Mouse (Mus musculus): ENCODE results near the gene Adgrb3. TPM values are rescaled to one million over a fixed set of nuclear protein-coding genes. Genes with fewer than 3 reads are reported as not detected.

The Adgrb3 gene
- polyA plus RNA-seq, 1 experiment from 2014 or later: not detected

DNA sequence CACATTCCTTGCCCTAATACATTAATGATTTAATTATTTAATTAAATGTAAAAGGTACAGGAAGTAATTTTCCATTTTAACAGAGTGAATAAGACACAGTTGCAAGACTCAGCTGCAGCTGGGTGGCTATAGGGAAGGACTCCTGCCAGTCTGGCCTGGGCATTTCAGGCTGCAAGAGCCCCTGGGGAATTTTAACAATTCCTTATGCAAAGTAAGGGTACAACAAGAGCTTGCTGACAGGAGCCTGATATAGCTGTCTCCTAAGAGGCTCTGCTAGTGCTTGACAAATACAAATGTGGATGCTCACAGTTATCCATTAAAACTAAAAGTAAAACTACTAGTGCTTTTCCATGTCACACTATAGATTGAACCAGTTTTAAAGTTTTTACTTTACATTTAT is 410.1 kb downstream of the Adgrb3 start:
- POLR2A ChIA-PET: no interaction called here
- in situ Hi-C loops (cut with MboI; ENCODE audit: low pct_unique_long_range_greater_than_20kb): no loop called here
- no peak for TF ChIP-seq CTCF (IDR thresholded peaks at IDR 0.05)
- H3K27me3 ChIP-seq: no peaks in the 10 kb centered on the region
- CTCF ChIA-PET: no interaction called here
- DNase-seq (ENCODE audit: low read depth, low spot score) (no peak), ATAC-seq (no peak)

DNA sequence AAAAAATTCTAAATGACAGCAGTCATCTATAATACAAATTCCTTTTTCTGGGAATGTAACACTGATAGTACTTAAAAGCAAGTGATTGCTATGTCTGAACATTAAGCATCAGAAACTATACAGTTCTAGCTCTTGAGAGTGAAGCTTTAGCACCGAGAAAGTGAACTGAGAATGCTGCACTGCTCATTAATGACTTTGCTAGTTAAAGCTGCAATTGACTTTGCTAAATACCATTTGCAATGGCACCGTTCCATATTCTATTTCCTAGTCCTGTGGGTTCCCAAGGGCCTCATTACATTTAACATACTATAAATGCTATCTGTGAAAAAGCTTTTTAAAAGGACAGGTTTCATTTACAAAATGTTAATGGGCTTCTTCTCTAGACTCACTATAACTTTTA is 414.4 kb downstream of the Adgrb3 start:
- no peak for ATAC-seq
- DNase-seq (ENCODE audit: low read depth, low spot score): no peak
- in situ Hi-C loops (cut with MboI; ENCODE audit: low pct_unique_long_range_greater_than_20kb): no loop called here
- ChIA-PET POLR2A (no interaction called here), CTCF (interaction anchor here (1.0 to 1.2 kb wide), 2 partner anchors 12 kb away, joined by 3 to 6 read pairs; no protein-coding TSS in a partner anchor)
- H3K27me3 ChIP-seq: no peaks in the 10 kb centered on the region
- no peak for TF ChIP-seq CTCF (IDR thresholded peaks at IDR 0.05)

DNA sequence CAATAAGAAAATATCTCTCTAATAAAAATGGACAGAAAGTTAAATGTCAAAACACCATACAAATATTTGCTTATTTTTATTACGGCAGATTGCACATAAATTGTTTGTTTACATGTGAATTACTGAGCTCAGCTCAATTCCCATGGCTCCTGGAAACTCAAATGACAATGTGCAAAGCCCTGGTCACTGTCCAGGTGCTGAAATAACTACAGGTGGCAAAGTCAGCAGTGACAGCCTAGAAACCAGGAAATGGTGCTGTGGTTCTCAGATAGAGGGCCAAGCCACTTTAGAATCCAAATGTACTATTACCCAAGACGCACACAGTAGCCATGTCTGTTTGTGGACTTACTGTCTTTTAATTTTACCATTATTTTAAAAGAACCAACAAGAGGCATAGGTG is 465.3 kb downstream of the Adgrb3 start:
- ATAC-seq (no peak), DNase-seq (ENCODE audit: low read depth, low spot score) (no peak)
- ChIA-PET POLR2A (no interaction called here), CTCF (no interaction called here)
- no peaks in the 10 kb centered on the region for H3K27me3 ChIP-seq
- TF ChIP-seq CTCF (IDR thresholded peaks at IDR 0.05): no peak
- in situ Hi-C loops (cut with MboI; ENCODE audit: low pct_unique_long_range_greater_than_20kb): no loop called here

DNA sequence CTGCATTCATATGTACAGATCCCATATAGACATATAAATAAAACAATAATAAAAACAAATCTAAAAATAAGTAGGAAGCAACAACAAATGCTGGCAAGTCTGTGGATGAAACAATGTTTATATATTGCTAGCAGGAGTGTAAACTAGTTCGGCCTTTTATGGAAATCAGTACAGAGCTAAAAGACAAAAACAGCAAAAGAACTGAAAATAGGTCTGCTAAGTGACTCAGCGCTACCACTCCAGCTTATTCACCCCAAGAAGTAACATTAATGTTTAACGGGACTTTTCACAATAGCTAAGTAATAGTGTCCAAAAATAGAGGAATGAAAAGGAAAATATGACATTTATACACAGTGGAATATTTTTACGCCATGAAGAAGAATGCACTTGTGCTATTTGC is 471.0 kb downstream of the Adgrb3 start:
- in situ Hi-C loops (cut with MboI; ENCODE audit: low pct_unique_long_range_greater_than_20kb): no loop called here
- CTCF ChIA-PET: no interaction called here
- ATAC-seq (no peak), DNase-seq (ENCODE audit: low read depth, low spot score) (no peak)
- H3K27me3 ChIP-seq: no peaks in the 10 kb centered on the region
- no peak for TF ChIP-seq CTCF (IDR thresholded peaks at IDR 0.05)
- POLR2A ChIA-PET: no interaction called here

DNA sequence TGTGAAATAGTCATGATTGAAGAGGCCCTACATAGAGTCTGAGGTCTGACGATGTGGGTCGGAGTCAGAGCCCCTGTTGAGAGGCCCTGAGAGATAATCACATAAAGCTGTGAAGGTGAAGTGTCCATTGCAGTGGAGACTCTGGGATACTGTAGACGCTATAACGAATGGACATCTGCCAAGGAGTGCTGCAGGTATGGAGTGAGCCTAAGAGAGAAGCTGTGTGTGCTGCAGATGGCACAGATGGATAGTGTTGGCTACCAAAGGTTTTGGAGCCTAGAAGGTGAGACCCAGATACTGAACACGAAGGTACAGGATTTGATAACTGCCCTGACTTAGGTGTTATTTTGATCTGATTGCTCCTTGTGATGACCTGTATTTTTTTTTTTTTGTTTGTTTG is 474.0 kb downstream of the Adgrb3 start:
- ATAC-seq (no peak), DNase-seq (ENCODE audit: low read depth, low spot score) (no peak)
- in situ Hi-C loops (cut with MboI; ENCODE audit: low pct_unique_long_range_greater_than_20kb): no loop called here
- CTCF ChIA-PET: no interaction called here
- no peak for TF ChIP-seq CTCF (IDR thresholded peaks at IDR 0.05)
- H3K27me3 ChIP-seq: no peaks in the 10 kb centered on the region
- POLR2A ChIA-PET: no interaction called here

DNA sequence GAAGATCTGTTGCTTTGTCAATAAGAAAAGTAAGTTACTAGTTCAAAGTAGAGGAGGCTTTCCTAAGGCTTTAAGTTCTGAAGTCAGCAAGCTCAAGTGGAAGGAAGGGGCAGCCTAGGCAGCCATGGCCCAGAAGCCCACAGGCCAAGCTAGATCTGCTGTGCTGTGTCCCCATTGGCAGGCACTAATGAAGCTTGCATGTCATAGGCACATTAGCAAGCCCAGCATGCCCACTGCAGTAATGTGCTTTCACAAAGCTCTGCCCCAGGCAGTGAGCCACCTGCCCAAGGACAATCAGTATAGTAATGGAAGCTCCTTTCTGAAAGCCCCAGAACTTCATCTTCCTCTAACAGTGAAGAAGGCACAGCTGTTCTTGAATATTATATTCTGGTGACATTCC is 484.6 kb downstream of the Adgrb3 start:
- TF ChIP-seq CTCF (IDR thresholded peaks at IDR 0.05): no peak
- ATAC-seq (no peak), DNase-seq (ENCODE audit: low read depth, low spot score) (no peak)
- H3K27me3 ChIP-seq: no peaks in the 10 kb centered on the region
- CTCF ChIA-PET: interaction anchor here (2.2 kb wide), 1 partner anchor 16 kb away, joined by 6 read pairs; no protein-coding TSS in a partner anchor
- in situ Hi-C loops (cut with MboI; ENCODE audit: low pct_unique_long_range_greater_than_20kb): no loop called here
- POLR2A ChIA-PET: no interaction called here

DNA sequence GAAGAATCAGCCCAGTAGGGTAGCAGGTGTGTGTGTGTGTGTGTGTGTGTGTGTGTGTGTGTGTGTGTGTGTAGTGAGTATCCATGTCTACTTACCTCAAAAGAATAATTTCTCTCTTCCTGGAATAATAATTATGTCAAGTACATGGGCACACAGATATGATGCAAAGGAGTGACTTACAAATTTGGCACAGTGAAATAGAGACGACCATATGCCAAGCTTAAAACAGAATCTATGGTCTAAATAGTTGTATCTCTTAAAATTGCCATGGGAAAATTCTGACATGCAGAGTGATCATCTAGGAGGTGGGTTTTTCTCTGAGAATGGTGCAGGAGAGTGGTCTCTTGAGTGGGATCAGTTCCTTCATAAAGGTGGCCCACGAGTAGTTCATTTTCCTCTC is 504.1 kb downstream of the Adgrb3 start:
- no peak for DNase-seq (ENCODE audit: low read depth, low spot score)
- in situ Hi-C loops (cut with MboI; ENCODE audit: low pct_unique_long_range_greater_than_20kb): no loop called here
- ChIA-PET CTCF (no interaction called here), POLR2A (no interaction called here)
- no peaks in the 10 kb centered on the region for H3K27me3 ChIP-seq
- no peak for ATAC-seq
- TF ChIP-seq CTCF (IDR thresholded peaks at IDR 0.05): no peak

DNA sequence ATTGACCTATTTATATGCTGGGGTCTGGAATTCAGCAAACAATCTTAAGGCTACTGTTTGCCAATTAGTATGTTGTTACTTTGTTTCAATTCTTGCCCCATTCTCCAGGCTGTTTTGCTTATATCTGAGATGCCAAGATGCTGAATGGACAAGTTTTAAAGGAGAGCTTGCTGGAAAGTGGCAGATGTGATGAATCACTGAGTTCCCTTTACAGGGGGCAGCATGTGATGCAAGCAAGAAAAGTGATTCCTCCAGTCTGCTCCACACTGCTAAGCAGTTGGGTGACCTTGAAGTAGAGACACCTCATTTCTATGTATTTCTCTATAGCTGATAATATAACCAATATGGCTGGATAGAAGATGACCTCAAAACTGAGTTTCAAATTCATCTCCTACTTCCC is 512.4 kb downstream of the Adgrb3 start:
- TF ChIP-seq CTCF (IDR thresholded peaks at IDR 0.05): no peak
- in situ Hi-C loops (cut with MboI; ENCODE audit: low pct_unique_long_range_greater_than_20kb): no loop called here
- ATAC-seq (no peak), DNase-seq (ENCODE audit: low read depth, low spot score) (no peak)
- CTCF ChIA-PET: no interaction called here
- H3K27me3 ChIP-seq: no peaks in the 10 kb centered on the region
- POLR2A ChIA-PET: no interaction called here

DNA sequence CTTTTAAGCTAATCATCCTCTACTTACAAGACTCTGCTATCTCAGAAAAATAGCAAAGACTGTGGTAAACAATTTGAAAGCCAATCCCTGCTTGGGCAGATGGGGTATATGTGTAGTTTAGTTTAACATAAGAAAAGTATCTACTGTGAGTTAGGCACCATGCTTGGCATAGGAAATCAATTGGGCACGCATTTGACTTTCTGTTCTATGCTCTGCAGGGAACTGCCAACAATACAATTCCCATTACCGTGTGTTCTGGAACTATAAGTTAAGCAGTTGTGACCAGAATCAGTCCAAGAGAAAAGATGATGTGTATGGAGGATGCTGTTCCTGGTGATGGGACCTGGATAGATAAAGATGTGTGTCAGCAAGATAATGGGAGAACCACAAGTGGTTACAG is 517.2 kb downstream of the Adgrb3 start:
- TF ChIP-seq CTCF (IDR thresholded peaks at IDR 0.05): no peak
- ATAC-seq: no peak

DNA sequence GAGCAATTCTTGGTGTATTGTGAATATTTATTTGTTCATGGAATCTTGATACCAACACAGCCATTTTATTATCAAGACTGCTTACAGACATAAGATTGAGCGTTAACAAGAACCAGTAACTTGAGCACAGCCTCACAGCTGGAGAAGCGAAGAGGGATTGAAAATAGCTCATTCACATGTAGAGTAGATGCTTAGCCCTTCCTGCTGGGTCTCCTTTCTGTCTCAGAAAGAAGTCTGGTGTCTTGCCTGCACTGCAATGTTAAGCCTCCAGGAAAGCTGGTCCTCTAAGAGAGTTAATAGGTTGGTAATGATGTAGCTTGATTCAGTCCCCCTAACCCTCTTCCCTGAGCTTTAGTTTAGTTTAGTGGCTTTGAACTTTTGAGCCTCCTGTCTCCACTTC is 519.4 kb downstream of the Adgrb3 start:
- no peak for ATAC-seq
- H3K27me3 ChIP-seq: no peaks in the 10 kb centered on the region
- no peak for TF ChIP-seq CTCF (IDR thresholded peaks at IDR 0.05)
- POLR2A ChIA-PET: no interaction called here
- CTCF ChIA-PET: no interaction called here
- DNase-seq (ENCODE audit: low read depth, low spot score): no peak
- in situ Hi-C loops (cut with MboI; ENCODE audit: low pct_unique_long_range_greater_than_20kb): no loop called here

More for the DNA sequence above, 517.2 kb downstream of the Adgrb3 start:
- ChIA-PET POLR2A (no interaction called here), CTCF (no interaction called here)
- no peak for DNase-seq (ENCODE audit: low read depth, low spot score)
- in situ Hi-C loops (cut with MboI; ENCODE audit: low pct_unique_long_range_greater_than_20kb): no loop called here
- no peaks in the 10 kb centered on the region for H3K27me3 ChIP-seq

DNA sequence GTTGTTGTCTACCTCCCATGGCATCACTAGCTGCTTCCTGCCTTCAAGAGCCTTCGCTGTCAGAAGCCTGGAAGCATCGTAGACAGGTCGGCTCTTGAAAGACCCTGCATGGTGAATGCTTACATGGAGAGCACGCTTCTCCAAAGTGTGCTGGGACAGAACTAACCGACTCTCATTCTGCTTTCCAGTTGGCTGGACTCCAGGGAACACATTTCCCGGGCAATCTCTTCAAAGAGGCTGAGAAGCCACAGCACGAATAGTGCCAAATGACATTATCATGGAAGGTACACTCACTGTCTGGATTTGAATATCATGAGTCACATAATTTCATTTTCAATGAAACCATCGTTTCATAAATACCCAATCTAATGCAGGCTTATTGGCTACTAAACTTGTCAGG is 548.0 kb downstream of the Adgrb3 start:
- CTCF ChIA-PET: no interaction called here
- no peak for TF ChIP-seq CTCF (IDR thresholded peaks at IDR 0.05)
- no peak for DNase-seq (ENCODE audit: low read depth, low spot score)
- POLR2A ChIA-PET: no interaction called here
- H3K27me3 ChIP-seq: no peaks in the 10 kb centered on the region
- in situ Hi-C loops (cut with MboI; ENCODE audit: low pct_unique_long_range_greater_than_20kb): no loop called here
- ATAC-seq: no peak

DNA sequence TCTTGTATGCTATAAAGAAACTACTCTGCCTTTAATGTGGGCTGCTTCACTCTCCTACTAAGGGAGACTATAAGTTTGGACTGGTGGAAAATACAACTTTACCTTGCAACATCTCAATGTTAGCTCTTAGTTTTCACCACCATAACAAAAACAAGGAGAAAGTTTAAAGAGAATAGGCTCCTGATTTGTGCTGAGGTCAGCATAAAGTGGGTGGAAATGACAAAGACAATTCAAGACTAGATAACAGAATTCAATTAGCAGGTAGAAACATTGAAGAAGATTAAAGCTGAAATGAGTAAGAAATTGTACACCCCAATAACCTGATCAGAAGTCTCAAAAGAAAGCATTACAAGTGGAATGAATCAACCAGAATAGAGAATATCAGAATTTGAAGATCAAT is 578.9 kb downstream of the Adgrb3 start:
- ATAC-seq (no peak), DNase-seq (ENCODE audit: low read depth, low spot score) (no peak)
- no peak for TF ChIP-seq CTCF (IDR thresholded peaks at IDR 0.05)
- in situ Hi-C loops (cut with MboI; ENCODE audit: low pct_unique_long_range_greater_than_20kb): no loop called here
- H3K27me3 ChIP-seq: no peaks in the 10 kb centered on the region
- ChIA-PET CTCF (no interaction called here), POLR2A (no interaction called here)

DNA sequence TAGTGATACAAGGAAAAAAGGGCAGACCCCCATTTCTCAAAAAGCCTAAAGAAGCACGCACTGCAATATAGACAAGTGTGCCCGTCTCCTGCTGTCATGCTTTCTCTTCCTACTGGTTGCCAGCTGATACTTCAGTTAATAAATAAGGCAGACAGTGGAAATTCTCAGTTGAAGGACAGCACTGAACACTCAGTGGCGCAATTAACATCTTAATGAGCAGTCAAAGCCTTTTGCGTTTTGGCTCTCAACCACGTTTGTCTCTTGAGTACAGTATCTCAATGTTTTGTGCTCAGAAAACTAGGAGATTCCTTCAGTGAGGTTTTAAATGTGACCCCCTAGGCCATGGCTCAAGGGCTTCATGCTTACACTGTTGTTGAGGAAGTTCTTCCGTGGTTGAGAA is 587.1 kb downstream of the Adgrb3 start:
- in situ Hi-C loops (cut with MboI; ENCODE audit: low pct_unique_long_range_greater_than_20kb): no loop called here
- ChIA-PET CTCF (no interaction called here), POLR2A (no interaction called here)
- no peak for ATAC-seq
- no peak for DNase-seq (ENCODE audit: low read depth, low spot score)
- TF ChIP-seq CTCF (IDR thresholded peaks at IDR 0.05): no peak
- no peaks in the 10 kb centered on the region for H3K27me3 ChIP-seq

All from Patski (cell line).